Mouse (Mus musculus): ENCODE data around the gene Nxf3. TPM values are rescaled to one million over a fixed set of nuclear protein-coding genes. Genes with fewer than 3 reads are reported as not detected.

Gene Nxf3
- total RNA-seq (2023) = not detected

DNA sequence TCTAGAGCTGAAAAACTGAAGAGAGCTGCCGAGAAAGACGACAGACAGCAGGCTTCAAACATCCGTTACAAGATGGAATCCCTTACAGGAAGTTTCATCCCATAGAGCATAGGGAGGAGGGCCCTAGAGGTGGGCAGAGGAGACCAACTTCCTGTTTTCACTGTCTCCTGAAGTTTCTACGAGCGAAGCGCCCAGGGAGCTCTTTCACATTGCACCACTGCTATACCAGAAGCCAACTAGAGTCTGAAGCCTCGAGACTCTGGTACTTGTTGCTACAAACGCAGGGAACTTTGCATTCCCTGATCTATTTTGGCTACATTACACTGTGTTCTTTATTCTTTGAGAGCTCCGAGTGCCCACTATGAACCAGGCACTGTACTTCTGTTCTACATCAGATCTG is at the start of gene Nxf3:
Nxf3 (minus strand) TSS at position 101 of the 400 bp plus-strand sequence.

GRCm38 (mm10) chrX:136068020-136068419 is 17.0 kb downstream of the Nxf3 start, which contains the start of gene Bex2:
Bex2 (minus strand) TSS chrX:136068236.

DNA sequence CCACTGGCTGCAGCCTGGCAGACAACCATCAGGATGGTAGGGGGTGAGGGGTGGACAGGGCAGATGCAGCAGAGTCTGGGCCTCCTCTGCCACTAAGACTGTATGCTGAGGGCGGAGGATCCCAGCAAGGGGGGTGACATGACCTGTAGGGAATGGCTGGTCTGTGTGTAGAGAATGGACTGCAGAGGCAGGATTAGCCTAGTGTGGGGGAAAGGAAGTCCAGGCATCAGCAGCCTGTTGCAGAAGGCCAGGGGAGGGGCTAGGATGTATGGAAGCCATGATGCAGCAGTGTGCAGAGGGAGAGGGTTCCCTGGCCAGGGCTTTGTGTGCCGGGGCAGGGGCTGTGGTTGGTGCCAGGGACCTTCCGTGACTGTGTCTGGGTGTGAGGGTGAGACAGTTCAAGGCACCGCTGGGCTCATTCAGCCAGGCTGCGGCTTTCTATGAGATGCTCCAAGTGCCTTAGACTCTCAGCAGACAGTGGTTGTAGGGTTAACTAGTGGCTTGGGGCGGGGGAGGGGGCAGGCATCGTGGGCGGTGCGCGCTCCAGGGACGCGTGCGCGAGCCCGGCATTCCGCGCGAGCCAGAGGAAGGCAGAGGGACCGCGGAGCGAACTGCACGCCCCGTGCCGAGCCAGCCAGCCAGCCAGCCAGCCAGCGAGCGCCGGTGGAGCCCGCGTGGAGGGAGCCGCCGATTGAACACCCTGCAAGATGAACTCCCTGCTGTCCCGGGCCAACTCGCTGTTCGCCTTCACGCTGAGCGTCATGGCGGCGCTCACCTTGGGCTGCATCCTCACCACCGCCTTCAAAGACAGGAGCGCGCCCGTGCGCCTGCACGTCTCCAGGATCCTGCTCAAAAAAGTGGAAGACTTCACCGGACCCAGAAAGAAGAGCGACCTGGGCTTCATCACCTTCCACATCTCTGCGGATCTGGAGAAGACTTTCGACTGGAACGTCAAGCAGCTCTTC is 52.0 kb downstream of the Nxf3 start, which contains the start of gene Arxes1:
Arxes1 (plus strand) TSS at position 569 of the 965 bp plus-strand sequence.

Other genes with a start within 250 kb of the Nxf3 start
- 1 to 10 TPM in 1 of 2 experiments, not detected in 1; 1.4 TPM for gene Gprasp2, start 246.2 kb downstream of the Nxf3 start, total RNA-seq (2023)
- not detected for gene Arxes2, start 91.4 kb downstream of the Nxf3 start, total RNA-seq (2023)
- not detected for gene Arxes1, start 51.9 kb downstream of the Nxf3 start, total RNA-seq (2023)
- gene Bex2, start 17.0 kb downstream of the Nxf3 start, total RNA-seq (2023) = not detected
- under 1 TPM; 0.86 to 1.00 TPM for gene Bex4, start 53.7 kb upstream of the Nxf3 start, total RNA-seq (2023)
- 1 to 10 TPM; 7.6 to 8.7 TPM for gene Tceal8, start 87.1 kb upstream of the Nxf3 start, total RNA-seq (2023)
- not detected for gene Tceal5, start 118.6 kb upstream of the Nxf3 start, total RNA-seq (2023)
- not detected for gene Tceal7, start 129.5 kb upstream of the Nxf3 start, total RNA-seq (2023)
- gene Bex1, start 130.3 kb upstream of the Nxf3 start, total RNA-seq (2023) = under 1 TPM in 1 of 2 experiments, not detected in 1; 0.97 TPM
- 10 to 100 TPM; 25.4 to 27.6 TPM for gene Tceal9, start 159.8 kb upstream of the Nxf3 start, total RNA-seq (2023)
- gene Bex3, start 185.0 kb upstream of the Nxf3 start, total RNA-seq (2023) = 10 to 100 TPM; 29.0 to 33.0 TPM